Mouse (Mus musculus) heart, adult 2 months (tissue): ENCODE measurements at regions not wholly inside any gene's neighbourhood (a gene's known extent, or its start where the extent isn't known, plus 50 kb on each side); places are given as distances from the start of the nearest gene placed in this dataset.

Experiments
- CTCF ChIP-seq: fragments of 200-600 bp; IDR thresholded peaks from 2 replicates; pipeline ENCODE4 v1.8.1; 2022; ENCODE audit warnings: antibody characterized with exemption, mild to moderate bottlenecking, moderate library complexity
- EP300 ChIP-seq: fragments of 200-500 bp; IDR thresholded peaks from 2 replicates; pipeline ENCODE4 v1.6.1; 2011; ENCODE audit warnings: low read depth, low read length, control low read depth; ENCODE audit not compliant: insufficient read depth
- POLR2A ChIP-seq: fragments of 200-500 bp; IDR thresholded peaks from 2 replicates; pipeline ENCODE4 v1.6.1; 2011; ENCODE audit warnings: mild to moderate bottlenecking, low read depth, low read length, control low read depth; ENCODE audit not compliant: insufficient read depth

DNA sequence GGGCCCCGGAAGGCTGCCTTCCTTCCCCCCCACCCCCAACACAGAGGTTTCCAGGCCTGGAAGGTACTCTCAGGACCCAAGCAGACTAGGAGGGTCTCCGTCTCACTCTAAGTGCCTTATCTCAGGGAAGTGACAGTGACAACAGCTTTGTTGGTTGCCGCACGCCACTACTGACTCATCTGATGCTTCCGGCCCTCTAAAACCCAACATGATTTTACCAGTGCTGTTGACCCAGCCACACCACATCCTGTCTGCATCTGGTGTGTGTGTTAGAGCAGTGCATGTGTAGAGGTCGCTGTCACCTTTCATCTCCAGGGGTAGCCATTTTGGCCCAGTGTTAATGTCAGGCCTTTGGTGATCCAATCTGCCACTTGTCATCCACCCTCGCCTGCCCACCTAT, 206.5 kb downstream of the Rplp1 start:
- no peak for TF ChIP-seq CTCF
- TF ChIP-seq POLR2A: no peak
- TF ChIP-seq EP300: no peak
